Mouse (Mus musculus): Measurements from ENCODE around the gene Col18a1. TPM values are rescaled to one million over a fixed set of nuclear protein-coding genes. Genes with fewer than 3 reads are reported as not detected.

Col18a1 gene
- 10 to 100 TPM; 93.9 to 94.1 TPM for total RNA-seq (2021)
- long read RNA-seq, experiment 1, full-length matches to known transcripts = 47 of 148 reads
- long read RNA-seq, experiment 1, partial matches to known transcripts = 47 of 148 reads
- long read RNA-seq, experiment 1, other reads (novel, unspliced or antisense) = 54 of 148 reads
- long read RNA-seq, experiment 2, full-length matches to known transcripts = 101 of 250 reads
- long read RNA-seq, experiment 2, partial matches to known transcripts = 75 of 250 reads
- long read RNA-seq, experiment 2, other reads (novel, unspliced or antisense) = 74 of 250 reads

DNA sequence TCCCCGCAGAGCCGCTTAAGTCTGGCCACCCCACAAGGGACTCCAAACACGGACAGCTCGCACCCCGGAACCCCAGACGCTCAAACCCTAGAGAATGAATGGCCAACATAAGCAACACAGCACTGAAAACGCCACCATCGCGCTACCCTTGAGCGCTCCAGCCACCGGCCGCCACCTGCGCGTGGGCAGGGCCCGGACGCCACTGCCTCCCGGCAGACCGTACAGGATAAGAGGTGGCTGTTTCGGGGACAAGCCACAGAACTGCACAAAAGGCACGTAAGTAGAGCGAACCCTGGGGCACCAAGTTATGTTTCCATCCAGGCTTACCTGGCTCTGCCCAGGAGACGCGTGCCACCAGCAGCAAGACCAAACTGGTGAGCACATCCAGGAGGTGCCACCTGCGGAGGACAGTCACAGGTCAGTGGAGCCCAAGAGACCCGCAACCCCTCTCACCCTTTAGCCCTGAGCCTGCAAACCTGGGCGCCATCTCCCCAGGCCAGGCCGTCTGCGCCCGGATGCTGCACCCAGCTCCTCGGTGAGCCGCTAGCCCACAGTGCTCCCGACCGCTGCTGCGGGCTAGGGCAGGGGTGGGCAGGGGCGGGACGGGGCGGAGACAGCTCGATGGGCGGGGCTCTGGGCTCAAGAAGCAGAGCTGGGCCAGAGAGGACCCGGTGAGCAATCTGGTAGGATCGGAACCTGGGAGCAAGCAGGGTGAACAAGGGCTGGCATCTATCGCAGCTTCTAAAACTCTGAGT lies at the start of gene Col18a1:
Gene Col18a1, minus strand, starts transcription at position 586 of the 755 bp plus-strand sequence.
- peak in 1 of 2 experiments; percentile 36 for DNase-seq (ENCODE audit: low spot score in 2 of 2)

DNA sequence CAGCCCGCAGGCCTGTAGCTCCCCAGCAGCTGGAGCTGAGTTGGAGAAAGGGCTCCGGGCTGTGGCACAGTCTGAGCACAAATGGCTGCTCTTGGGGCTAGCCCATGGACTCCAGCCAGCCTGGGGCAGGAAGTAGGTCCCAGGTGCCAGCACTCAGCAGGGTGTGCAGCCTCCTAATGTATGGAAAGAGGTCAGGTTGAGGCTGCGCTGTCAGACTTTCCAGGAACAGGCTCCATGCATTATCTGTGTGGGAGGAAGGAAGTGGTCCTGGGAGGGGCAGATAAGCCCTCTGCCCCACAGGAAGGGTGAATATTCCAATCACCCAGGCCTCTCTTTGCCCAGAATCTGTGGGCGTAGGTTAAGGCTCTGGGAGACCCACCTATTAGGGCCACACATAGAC lies 49.3 kb upstream of the Col18a1 start:
- no peak for DNase-seq (ENCODE audit: low spot score in 2 of 2)

DNA sequence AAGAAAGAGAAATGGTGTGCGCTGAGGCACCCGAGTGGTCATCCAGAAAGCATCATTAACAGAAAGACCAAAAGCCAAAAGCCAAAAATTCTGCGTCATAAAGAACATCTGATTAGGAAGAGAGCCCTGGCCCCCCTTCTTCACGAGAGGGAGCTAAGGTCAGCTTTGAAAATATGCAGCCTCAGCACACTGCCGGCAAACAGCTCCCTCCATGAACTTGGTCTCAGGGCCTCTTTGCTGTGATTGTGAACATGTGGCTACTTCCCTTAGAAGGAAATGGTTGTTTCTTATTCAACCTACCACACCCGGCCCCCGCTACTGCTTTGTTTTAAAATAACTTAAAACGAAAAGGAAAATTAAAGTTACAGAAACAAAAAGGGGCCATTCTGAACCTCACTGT lies 48.2 kb upstream of the Col18a1 start:
- no peak for DNase-seq (ENCODE audit: low spot score in 2 of 2)

DNA sequence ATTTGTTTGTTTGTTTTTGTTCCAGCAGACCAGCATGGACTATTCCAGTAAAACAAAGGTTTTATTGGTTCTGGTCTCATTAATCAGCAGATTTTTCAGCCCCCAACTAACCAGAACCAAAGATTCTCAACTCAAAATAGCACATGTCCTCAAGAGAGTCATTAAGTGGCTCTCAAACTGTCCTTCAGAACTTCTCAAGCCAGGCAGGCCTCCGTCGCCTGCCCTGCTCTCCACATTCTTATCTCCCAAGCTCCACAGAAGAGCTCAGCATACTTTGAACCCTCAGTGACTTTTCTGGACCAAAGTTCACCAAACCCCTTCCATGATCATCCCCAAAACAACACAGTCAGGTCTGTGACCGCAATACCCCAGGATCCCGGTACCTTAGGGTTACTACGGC lies 47.1 kb upstream of the Col18a1 start:
- no peak for DNase-seq (ENCODE audit: low spot score in 2 of 2)

DNA sequence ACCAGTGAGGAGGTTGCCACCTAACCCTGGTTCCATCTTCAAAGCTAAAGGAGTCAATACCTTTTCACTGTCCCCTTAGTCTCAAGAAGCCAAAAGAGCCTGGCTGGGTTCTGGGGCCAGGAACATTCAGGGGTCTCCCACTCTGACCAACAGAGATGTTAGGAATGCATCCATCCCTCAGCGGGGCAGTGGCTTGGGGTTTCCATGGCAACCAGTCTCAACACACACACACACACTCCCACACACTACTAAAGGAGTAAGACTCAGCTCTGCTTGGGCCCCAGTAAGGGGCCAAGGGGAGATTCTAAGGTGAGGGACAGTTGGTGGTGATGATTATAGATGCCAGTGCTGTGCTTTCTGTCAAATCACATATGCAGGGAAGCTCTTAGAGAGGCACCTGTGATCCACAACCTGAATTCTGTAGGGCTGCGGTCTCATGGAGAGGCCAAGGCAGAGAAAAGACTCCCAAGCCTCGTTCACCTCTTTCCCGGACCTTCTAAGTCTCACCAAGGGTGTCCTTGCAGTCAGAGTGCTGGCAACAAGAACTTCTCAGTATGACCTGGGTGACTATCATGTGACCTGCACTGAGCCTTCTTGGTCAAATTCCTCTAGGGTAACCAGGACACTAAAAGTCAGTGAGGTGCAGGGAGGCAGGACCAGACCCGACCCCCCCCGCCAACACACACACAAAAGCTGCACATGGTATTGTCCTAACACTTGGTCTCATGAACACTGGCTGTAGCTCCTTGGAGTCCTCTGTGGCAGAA lies 46.2 kb upstream of the Col18a1 start:
- no peak for DNase-seq (ENCODE audit: low spot score in 2 of 2)

DNA sequence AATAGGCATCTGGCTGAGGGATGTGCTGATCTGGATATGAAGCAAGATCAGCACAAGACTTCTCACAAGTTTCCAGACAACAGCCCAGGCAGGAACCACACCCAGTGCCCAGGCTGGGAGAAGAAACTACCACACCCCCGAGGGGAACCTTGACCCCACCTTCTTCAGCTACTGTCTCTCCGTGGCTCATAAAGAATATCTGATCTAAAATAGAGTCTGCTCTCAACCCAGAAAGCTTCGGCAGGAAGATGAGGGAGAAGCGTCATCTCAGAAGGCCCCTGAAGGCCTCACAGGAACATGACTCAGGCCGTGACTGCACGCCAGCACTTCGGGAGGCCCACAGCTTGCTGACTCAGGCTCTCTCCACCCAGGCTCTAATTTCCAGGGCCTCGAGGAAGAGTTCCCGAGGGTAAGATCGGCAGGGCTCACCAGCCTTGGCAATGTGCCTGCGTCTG lies 44.8 kb upstream of the Col18a1 start:
- DNase-seq (ENCODE audit: low spot score in 2 of 2) = peak; percentile 49 to 72

DNA sequence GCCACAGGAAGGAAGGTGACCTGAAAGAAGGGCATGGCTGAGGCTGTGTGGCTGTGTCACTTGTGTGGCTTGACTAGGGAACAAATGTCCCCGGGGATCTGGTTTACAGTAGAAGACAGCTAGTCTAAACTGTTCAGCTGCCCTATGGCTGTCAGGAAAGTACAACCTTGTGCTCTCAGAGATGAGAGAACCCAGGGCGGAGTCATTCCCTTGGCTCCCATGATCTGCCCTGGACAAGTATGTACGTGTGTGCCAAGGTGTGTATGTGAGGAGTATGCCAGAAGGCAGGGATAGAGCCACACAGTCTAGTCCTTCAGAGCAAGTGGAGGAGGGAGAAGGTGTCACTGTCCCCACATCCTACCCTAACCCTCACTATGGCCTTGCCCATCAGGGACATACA lies 44.3 kb upstream of the Col18a1 start:
- DNase-seq (ENCODE audit: low spot score in 2 of 2) = no peak

DNA sequence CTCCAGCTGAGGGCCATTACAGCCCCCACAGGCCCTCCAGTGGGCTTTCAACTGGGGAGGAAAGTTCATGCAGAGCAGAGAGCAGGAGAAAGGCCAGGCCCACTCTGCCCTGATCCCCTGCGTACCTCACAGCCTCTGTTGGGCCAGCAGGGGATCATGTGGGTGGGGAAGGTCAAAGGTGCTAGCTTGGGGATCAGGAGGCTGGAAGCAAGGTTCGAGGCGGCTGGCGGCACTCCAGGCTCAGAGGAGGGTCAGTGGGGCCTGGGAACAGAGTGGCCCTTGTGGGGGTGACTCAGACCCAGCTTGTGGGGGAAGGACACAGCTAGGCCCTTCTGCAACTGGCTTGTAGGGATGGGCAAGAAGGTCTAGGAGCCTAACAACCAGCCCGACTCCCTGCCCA lies 42.9 kb upstream of the Col18a1 start:
- DNase-seq (ENCODE audit: low spot score in 2 of 2) = no peak

DNA sequence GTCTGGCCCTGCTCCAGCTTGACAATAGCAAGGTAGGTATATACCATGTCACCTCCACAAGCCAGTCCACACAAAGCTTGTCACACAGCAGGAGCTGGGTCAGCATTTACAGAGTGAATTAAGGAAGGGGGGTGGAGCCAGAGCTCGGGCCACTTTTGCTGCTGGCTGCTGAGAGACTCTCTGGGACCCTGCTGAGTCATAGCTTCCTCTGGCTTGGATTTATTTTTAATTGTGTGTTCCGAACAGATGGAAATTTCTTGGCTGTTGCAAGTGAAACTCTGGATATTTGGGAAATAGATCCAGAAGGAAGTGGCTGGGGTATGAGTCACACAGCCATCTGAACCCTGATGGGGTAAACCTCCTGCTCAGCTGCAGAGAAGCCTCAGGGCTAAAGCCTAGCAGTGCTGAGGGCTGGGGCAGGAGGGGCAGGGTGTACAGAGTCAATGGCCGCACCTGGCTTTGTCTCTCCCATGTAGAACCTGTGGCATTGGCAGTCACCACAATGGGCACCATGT lies 40.3 kb upstream of the Col18a1 start:
- DNase-seq (ENCODE audit: low spot score in 2 of 2) = peak in 1 of 2 experiments; percentile 61

DNA sequence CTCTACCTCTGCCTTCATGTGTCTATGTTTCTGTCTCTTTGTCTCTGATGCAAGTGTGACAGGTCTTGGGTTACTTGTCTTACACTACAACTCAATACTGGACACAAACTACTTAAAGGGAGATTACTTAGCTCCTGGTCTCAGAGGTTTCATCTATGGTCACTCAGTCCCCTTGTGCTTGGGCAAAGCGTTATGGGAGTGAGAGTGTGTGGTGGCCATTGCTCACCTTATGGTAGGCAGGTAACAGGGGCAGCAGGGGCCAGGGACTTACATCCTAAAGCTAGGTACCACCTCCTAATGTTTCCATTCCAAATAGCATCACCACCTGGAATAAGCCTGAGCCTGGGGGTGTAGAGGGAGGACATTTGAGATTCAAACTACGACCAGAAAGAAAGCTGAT lies 39.8 kb upstream of the Col18a1 start:
- DNase-seq (ENCODE audit: low spot score in 2 of 2) = no peak

DNA sequence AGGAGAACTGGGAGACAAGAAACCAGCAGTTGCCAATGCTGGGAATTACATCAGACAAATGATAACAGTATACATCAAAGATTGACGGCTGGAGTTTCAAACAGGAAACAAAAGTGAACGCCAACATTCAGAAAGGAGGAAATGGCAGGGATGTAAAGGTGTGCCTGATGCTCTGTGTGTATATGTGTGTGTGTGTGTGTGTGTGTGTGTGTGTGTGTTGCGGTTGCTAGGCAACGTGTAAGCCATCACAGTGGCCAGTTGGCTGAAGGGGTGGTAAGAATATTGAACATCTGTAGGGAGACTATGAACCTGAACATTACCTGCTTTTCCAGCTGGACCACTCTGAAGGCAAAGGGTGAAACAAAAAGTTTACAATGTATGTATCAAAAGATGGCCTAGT lies 37.6 kb upstream of the Col18a1 start:
- DNase-seq (ENCODE audit: low spot score in 2 of 2) = no peak

DNA sequence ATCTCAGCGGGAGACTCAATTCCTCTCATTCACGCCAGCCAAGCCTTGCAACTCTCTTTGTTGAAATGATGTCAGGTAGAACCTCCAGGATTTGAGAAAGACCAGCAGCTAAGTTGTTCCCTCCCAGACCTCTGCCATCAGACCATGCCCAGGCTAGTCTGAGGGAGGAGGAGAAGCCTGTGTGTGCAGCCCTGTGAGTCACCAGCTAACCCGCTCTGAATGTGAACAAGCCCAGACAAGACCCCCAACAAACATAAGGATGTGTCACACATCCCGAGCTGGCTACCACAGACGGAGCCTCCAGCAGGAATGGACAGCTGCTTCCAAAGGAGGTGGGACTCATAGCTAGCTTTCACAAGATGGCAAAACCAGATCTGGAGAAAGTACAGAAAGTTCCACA lies 35.6 kb upstream of the Col18a1 start:
- no peak for DNase-seq (ENCODE audit: low spot score in 2 of 2)

DNA sequence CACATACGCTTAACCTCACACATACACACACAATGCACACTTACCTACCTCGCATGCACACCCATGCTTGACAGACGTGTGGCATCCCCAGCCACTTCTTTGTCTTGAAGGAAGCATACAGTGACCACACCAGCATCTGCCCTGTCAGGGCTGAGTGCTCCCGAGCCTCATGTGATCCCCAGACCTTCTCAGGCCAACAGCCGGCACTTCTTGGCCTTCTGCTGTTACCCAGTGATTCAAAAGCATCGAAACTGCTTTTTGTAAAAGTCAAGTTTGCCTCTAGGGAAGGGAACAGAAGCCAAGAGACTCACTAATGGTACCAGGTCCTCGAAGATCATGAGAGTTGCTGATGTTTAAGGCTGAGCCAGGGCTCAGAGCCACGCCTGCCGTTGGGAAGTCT lies 33.9 kb upstream of the Col18a1 start:
- no peak for DNase-seq (ENCODE audit: low spot score in 2 of 2)

DNA sequence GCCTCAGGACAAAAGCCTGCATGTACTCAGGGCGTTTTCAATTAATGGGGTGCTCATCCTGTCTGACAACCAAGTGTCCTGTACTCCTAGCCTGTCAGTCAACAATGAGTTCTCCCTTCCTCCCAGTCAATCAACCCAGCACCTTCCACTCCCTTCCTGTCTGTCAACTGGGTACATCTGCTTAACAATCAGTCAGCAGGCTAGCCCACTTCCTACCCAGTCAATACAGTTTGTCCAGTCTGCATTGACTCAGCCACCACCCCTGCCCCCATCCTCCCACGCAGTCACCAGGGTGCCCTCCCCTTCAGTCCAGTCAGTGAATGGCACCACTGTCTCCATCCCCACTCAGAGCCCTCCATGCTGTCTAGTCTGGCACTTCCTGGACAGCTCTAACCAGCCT lies 32.9 kb upstream of the Col18a1 start:
- no peak for DNase-seq (ENCODE audit: low spot score in 2 of 2)

DNA sequence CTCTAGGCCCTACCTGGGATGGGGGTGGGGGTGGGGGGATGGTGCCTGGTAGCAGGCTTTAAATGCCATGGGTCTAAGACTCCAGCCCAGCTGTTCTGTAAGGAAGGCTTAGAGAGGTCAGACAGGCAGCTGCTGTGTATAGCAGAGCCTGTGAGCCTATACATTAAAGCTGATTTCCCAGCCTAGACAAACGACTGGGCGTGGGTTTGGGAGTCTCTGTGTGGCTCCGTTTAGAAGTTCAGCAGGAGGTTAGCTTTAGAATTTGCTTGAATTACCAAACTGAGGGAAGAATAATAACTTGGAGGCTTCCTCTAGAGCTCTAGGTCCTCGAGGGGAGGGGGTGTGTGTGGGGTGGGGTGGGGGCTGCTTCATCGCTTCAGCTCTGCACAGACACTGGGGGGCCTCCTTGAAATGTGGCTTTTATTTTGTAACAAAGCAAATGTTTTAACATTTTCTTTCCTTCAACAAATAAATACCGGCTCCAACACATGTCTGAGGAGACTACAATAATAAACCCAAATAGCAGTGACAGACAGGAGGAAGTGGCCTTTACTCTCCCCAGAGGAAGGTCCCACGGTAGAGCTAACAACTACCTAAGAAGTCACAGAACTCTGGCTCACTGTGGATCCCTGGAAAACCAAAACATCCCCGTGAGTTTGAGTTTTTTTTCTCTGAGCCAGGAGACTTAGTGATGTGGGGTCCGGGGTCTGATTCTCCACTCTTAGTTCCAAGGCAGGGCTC lies 31.3 kb upstream of the Col18a1 start:
- no peak for DNase-seq (ENCODE audit: low spot score in 2 of 2)

DNA sequence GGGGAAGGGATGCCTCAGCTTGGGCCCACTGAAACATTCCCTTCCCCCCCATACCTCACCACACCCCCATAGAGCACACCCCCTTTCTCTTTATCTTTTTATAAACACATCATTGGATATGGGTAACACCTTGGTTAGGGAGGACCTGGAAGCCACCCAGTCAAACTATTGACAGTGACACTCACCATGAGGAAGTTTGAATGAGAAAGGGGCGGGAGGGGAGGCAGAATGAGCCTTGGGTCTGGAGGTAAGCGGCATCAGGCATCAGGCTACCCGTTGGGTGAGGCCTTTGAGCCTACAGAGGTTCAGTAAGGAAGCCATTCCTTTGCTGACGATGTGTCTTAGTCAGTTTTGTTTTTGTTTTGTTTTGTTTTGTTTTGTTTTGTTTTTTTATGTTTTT lies 30.3 kb upstream of the Col18a1 start:
- DNase-seq (ENCODE audit: low spot score in 2 of 2) = no peak

DNA sequence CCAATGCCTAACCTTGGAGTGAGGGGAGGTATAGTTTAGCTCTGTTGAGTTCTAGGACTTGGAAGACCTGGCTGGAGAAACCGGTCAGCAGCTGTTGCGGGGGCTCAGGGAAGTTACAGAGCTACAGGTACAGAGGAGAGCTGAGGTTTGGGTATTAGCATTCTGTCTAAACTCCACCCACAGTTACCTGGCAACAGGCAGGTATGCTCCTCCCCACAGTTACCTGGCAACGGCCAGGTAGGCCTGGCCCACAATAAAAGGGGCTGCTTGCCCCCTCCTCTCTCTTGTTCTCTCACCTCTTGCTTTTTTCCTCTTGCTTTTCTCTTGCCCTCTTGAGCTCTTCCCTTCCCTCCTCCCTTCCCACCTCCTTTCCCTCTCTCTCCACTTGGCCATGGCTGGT lies 29.8 kb upstream of the Col18a1 start:
- no peak for DNase-seq (ENCODE audit: low spot score in 2 of 2)

DNA sequence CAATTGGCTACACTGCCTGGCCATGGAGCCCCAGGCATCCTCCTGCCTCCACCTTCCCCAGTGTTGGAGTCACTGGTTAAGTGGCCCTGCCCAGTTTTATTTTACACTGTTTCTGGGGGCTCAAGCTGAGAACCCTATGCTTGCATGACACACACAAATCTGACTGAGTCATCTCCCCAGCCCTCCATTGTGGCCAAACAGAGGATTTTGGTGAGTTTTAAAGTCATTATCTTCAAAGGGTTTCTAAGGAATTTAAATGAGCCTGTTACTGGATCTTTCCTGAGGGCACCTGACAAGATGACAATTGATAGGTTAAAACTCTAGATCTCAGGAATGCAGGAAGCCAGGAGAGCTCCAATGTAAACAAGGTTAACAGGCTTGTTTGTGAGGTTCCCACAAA lies 27.1 kb upstream of the Col18a1 start:
- no peak for DNase-seq (ENCODE audit: low spot score in 2 of 2)

DNA sequence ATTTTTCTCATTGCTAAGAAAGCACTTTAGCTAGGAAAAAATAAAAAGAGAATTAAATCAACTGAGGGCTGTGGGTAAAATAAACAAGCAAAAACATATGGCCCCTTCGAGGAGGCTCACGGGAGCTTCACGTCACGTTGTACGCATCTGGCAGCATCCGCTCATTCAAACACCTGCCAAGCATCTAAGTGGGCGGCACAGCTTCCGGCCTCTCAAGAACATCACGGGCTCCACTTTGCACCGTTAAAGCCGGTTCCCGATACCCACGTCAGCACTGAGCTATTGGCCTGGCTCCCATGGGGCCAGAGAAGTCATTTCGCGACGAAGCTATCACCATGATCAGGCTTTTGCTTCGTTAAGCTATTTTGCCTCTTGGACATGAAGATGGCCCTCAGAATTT lies 26.4 kb upstream of the Col18a1 start:
- no peak for DNase-seq (ENCODE audit: low spot score in 2 of 2)

DNA sequence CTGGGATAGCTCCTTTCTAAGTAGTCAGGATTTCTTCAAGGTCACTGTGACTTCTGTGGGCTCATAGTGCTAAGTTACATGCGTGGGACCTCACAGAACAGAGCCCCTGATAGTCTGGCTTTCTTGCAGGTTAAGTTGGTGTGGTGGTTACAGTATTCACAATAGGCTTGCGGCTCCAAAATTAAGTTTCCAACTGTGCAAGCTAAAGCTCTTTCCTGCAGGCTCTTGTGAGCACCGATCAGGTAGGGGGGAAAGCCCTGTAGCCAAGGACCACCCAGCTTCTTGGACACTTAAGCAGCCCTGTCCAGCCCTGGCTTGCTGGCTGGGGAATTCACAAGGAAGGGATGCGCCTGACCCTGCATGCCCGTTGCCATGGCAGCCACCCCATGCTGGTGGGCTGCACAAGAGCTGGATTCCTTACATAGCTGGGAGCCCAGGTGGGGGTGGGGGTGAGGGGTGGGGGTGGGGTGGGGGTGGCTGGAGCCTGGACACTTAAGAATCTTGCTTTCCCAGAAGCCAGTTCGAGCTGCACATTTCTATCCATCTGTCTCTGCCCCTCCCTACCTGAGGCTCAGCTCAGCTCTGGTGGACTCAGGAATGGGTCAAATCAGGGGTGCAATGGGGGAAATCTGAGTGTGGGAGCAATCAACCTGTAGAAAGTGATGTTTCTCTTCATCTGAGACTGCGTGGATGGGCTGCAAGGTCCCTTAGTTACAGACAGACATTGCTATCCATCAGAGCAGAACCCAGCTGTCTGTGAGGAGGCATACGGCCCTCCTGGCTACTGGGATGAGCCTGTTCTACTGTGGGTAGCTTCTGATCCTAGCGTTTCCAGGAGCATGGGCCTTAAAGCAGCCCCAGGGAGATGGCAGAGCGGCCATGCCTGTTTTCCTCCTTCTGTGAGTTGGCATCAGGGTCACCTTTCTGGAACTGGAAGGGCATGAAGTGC lies 24.9 kb upstream of the Col18a1 start:
- no peak for DNase-seq (ENCODE audit: low spot score in 2 of 2)
